Mouse (Mus musculus) embryonic fibroblast, embryonic 13.5 days (primary cell): ENCODE data around the gene Calcoco1.

Experiments used
- CTCF ChIP-seq: IDR thresholded peaks from 2 replicates; pipeline ENCODE4 v1.5.1; 2011; ENCODE audit warnings: mild to moderate bottlenecking, control low read depth, low read length, moderate library complexity, borderline replicate concordance; ENCODE audit not compliant: insufficient read depth
- POLR2A ChIP-seq: IDR thresholded peaks from 2 replicates; pipeline ENCODE4 v1.6.1; 2011; ENCODE audit warnings: low read depth, mild to moderate bottlenecking, control low read depth, low read length, moderate library complexity

DNA sequence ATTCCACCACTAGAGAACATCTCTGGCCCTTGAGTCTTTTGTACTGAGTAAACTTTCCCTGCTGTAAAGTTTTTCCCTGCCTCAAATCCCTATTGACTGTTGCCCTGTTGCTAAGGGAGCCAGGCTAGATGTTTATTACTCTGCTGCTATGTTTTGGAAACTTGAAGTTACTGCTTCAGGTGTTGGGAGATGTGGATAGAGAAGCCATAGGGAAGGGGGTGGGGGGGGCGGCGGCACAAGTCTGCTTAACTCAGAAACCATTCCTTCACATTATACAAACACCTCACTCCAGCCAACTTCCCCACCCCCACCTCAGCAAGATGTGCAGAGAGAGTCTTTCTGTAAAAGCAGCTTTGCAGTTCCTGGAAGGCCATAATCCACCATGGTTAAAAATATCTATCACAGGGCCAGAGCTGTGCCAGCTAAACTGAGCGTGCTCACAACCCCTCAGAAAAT lies 64.0 kb downstream of the Calcoco1 start:
- TF ChIP-seq CTCF (no peak), POLR2A (no peak)
